Mouse (Mus musculus) cerebellum, adult 9-11 months (tissue): Measurements from ENCODE around the gene P2rx7.

Experiments
- DNase-seq: peaks from one replicate; pipeline ENCODE4 v3.0.0; 2022

P2rx7 gene

DNA sequence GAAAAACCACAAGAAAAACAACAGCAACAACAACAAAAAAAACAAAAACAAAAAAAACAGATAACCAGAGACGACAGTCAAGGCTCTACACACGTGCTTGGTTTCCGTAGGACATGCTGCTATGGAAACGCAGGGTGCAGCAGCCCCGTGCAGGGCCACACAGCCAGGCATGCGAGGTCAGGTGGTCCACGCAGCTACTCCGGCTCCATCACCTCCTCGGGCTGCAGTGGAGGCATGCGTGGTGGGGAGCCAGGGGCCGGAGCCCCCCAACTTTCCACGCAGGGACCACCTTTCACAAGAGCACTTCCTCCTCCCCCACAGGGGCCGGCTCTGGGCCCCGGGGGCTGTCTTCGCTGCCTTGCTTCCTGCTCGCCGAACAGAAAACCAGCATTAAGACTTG is 90.2 kb downstream of the P2rx7 start:
- DNase-seq, result no peak

DNA sequence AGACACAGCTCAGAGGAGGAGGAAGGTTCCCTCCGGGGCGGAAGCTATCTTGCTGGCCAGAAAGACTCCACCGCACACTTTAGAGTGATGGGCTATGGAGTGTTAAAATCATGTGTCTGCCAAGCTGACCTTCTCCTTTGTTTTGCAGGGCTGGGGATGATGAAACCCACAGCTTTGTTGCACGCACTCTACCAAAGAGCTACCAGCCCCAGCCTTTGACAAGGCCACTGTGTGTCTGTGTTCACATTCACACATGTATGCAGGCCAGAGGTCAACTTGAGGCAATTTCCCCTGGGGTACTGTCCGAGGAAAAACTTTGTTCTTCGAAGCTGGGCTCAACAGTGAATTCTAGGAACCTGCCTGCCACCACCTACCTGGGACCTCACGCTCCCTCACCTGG is 92.1 kb downstream of the P2rx7 start:
- no peak for DNase-seq

DNA sequence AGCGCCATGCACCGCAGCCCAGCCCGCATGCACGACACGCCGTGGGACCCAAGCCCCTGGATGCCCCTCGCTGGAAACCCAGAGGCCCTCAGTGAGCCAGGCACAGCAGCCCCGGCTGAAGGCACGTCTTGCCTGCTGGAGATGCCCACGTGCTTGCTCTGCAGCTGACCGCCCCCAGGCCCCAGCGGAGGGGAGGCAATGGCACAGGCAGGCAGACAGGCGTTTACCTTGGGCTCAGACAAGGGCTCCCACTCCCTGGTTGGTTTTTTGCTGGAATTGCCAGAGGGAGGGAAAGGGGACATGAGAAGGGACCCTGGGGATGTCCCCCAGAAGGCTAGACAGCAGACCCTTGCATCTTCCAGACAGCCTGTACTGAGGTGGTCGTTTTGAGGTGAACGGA is 93.0 kb downstream of the P2rx7 start:
- DNase-seq, result no peak
